Mouse (Mus musculus) activated CD4-positive, CD25-positive, alpha-beta regulatory T cell, adult 4 months (primary cell): ENCODE results near the gene Mrc2. TPM values are rescaled to one million over a fixed set of nuclear protein-coding genes. Genes with fewer than 3 reads are reported as not detected.

Experiments used
- polyA plus RNA-seq, 2 experiments: library from polyadenylated mRNA; unstranded; fragments of 100-300 nt; shearing (Covaris generic); gene quantifications; one replicate each; pipeline ENCODE4 v1.2.1; 2017

Gene Mrc2
- polyA plus RNA-seq, 2 experiments from 2014 or later: not detected

Other genes with a start within 250 kb of the Mrc2 start
- not detected for gene Efcab3, start 229.1 kb upstream of the Mrc2 start, polyA plus RNA-seq
- 10 to 100 TPM; 13.9 to 20.1 TPM for gene Mettl2, start 166.2 kb upstream of the Mrc2 start, polyA plus RNA-seq
- gene Gm10842, start 145.8 kb upstream of the Mrc2 start, polyA plus RNA-seq: not detected
- 10 to 100 TPM; 15.4 to 16.8 TPM for gene Tlk2, start 113.8 kb upstream of the Mrc2 start, polyA plus RNA-seq
- gene March10, start 164.1 kb downstream of the Mrc2 start, polyA plus RNA-seq: not detected